In the genomic region with DNA sequence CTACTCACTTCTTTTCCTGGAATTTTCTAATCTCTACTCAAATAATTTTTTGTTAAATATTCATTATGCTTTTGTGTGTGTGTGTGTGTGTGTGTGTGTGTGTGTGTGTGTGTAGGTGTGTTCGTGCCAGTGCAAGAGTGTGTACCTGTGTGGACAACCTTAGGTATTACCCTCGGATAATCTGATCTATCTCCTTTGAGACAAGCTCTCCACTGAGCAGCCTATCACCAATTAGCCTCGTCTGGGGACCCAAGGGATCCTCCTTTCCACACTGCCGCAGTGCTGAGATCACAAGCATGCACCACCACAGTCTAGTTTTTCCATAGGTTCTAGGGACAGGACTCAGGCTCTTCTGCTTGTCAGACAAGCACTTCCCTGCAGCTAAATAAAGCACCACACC, we compare ENCODE assay signal across 16 mouse cellular contexts. TPM values are rescaled to one million over a fixed set of nuclear protein-coding genes. Genes with fewer than 3 reads are reported as not detected.
DNase-seq lines count a peak whose midpoint lies in the region; ATAC-seq lines count a peak whose summit lies in the region.
"Had no signal": no experiment of that assay in that cellular context is flagged by ENCODE, and none has a peak within 500 bp of the region (broad histone marks: within the 10 kb centered on the region; RNA-seq: fewer than 3 reads in every experiment).

No protein-coding gene starts in this region.

- 73% methylated on average over 4 of the region's 4 CpGs for WGBS in intestine, embryonic 15.5 days
- 65% methylated on average over 4 of the region's 4 CpGs for WGBS in intestine, embryonic 16.5 days
- WGBS in neural tube, embryonic 14.5 days = 59% methylated on average over 4 of the region's 4 CpGs
- WGBS in neural tube, embryonic 15.5 days = 55% methylated on average over 4 of the region's 4 CpGs
- 90% methylated on average over 3 of the region's 4 CpGs for WGBS in macrophage (ENCODE audit: missing documents)

- no peak overlapping the region for H3K4me2 ChIP-seq in intestine, embryonic 15.5 days (replicated peaks)
- no peak overlapping the region for H3K4me2 ChIP-seq in intestine, embryonic 16.5 days (ENCODE audit: low read depth, low read length)
- H3K4me2 ChIP-seq in neural tube, embryonic 14.5 days (ENCODE audit: low read depth, low read length) = no peak overlapping the region
- H3K4me2 ChIP-seq in neural tube, embryonic 15.5 days = no peak overlapping the region
- H3K4me2 ChIP-seq: embryonic facial prominence, embryonic 12.5 days; liver, embryonic 15.5 days had no signal

- no peak overlapping the region for H3K27ac ChIP-seq in intestine, embryonic 15.5 days
- H3K27ac ChIP-seq in intestine, embryonic 16.5 days (ENCODE audit: low read length) = no peak overlapping the region
- H3K27ac ChIP-seq in neural tube, embryonic 14.5 days (ENCODE audit: low read depth, low read length) = no peak overlapping the region
- no peak overlapping the region for H3K27ac ChIP-seq in neural tube, embryonic 15.5 days (replicated peaks)
- no peak overlapping the region for H3K27ac ChIP-seq in macrophage
- H3K27ac ChIP-seq: embryonic facial prominence, embryonic 12.5 days; limb, embryonic 10.5 days; liver, embryonic 15.5 days had no signal

- H3K9ac ChIP-seq in intestine, embryonic 15.5 days = no peak overlapping the region
- H3K9ac ChIP-seq in intestine, embryonic 16.5 days (ENCODE audit: low read depth, low read length) = no peak overlapping the region
- H3K9ac ChIP-seq in neural tube, embryonic 14.5 days (replicated peaks; ENCODE audit: low read depth, low read length) = no peak overlapping the region
- no peak overlapping the region for H3K9ac ChIP-seq in neural tube, embryonic 15.5 days (replicated peaks)
- H3K9ac ChIP-seq: embryonic facial prominence, embryonic 12.5 days; liver, embryonic 15.5 days had no signal

- H3K79me2 ChIP-seq in macrophage (ENCODE audit: inconsistent target) = no peaks in the 10 kb centered on the region

- H3K27me3 ChIP-seq in intestine, embryonic 15.5 days (replicated peaks) = no peaks in the 10 kb centered on the region
- no peaks in the 10 kb centered on the region for H3K27me3 ChIP-seq in intestine, embryonic 16.5 days (replicated peaks; ENCODE audit: control insufficient read depth, insufficient read depth, low read length)
- H3K27me3 ChIP-seq in neural tube, embryonic 14.5 days (ENCODE audit: control insufficient read depth, insufficient read depth, low read length) = no peaks in the 10 kb centered on the region
- no peaks in the 10 kb centered on the region for H3K27me3 ChIP-seq in neural tube, embryonic 15.5 days (replicated peaks)
- H3K27me3 ChIP-seq: embryonic facial prominence, embryonic 12.5 days; liver, embryonic 15.5 days had no signal

- H3K9me3 ChIP-seq in intestine, embryonic 15.5 days = no peaks in the 10 kb centered on the region
- no peaks in the 10 kb centered on the region for H3K9me3 ChIP-seq in intestine, embryonic 16.5 days (ENCODE audit: control insufficient read depth, low read length)
- no peaks in the 10 kb centered on the region for H3K9me3 ChIP-seq in neural tube, embryonic 14.5 days (ENCODE audit: control insufficient read depth, low read length)
- no peaks in the 10 kb centered on the region for H3K9me3 ChIP-seq in neural tube, embryonic 15.5 days (replicated peaks)
- H3K9me3 ChIP-seq: embryonic facial prominence, embryonic 12.5 days; limb, embryonic 10.5 days; liver, embryonic 15.5 days had no signal

- 0 out of 2 replicates have a peak, but pooled peaks cover 3% of the 10 kb centered on the region for H3K4me1 ChIP-seq in intestine, embryonic 15.5 days (replicated peaks)
- 0 out of 2 replicates have a peak, but pooled peaks cover 2% of the 10 kb centered on the region for H3K4me1 ChIP-seq in intestine, embryonic 16.5 days (ENCODE audit: control insufficient read depth, insufficient read depth, low read length)
- peaks cover 5% of the 10 kb centered on the region; the same call in 1 of the 2 replicates for H3K4me1 ChIP-seq in neural tube, embryonic 14.5 days (ENCODE audit: control insufficient read depth, insufficient read depth, low read length)
- no peaks in the 10 kb centered on the region for H3K4me1 ChIP-seq in neural tube, embryonic 15.5 days
- H3K4me1 ChIP-seq: liver, embryonic 15.5 days had no signal

- no peak overlapping the region for H3K4me3 ChIP-seq in intestine, embryonic 15.5 days (replicated peaks)
- H3K4me3 ChIP-seq in intestine, embryonic 16.5 days (ENCODE audit: low read length) = no peak overlapping the region
- H3K4me3 ChIP-seq in neural tube, embryonic 14.5 days (ENCODE audit: low read depth, low read length) = no peak overlapping the region
- no peak overlapping the region for H3K4me3 ChIP-seq in neural tube, embryonic 15.5 days (replicated peaks)
- H3K4me3 ChIP-seq in macrophage (ENCODE audit: inconsistent target) = peak overlapping the region; percentile 27; the same call in 1 of the 2 replicates
- H3K4me3 ChIP-seq: embryonic facial prominence, embryonic 12.5 days; limb, embryonic 10.5 days; liver, embryonic 15.5 days had no signal

- DNase-seq in adrenal gland, postnatal 14 days = no peak
- DNase-seq in frontal cortex, postnatal 10 days (ENCODE audit: low spot score in 2 of 2) = no peak
- DNase-seq: adrenal gland, adult 8-10 months; cerebellum, postnatal 14 days; heart, postnatal 36 days had no signal

- no peaks in the 10 kb centered on the region for H3K36me3 ChIP-seq in intestine, embryonic 15.5 days
- no peaks in the 10 kb centered on the region for H3K36me3 ChIP-seq in intestine, embryonic 16.5 days (ENCODE audit: control insufficient read depth, insufficient read depth, low read length)
- H3K36me3 ChIP-seq in neural tube, embryonic 14.5 days (ENCODE audit: control insufficient read depth, insufficient read depth, low read length) = no peaks in the 10 kb centered on the region
- H3K36me3 ChIP-seq in neural tube, embryonic 15.5 days = no peaks in the 10 kb centered on the region
- no peaks in the 10 kb centered on the region for H3K36me3 ChIP-seq in macrophage (ENCODE audit: inconsistent target)
- H3K36me3 ChIP-seq: embryonic facial prominence, embryonic 12.5 days; limb, embryonic 10.5 days; liver, embryonic 15.5 days had no signal

- ATAC-seq in intestine, embryonic 15.5 days = peak; percentile 53
- ATAC-seq in intestine, embryonic 16.5 days = no peak; the same call in 1 of the 2 replicates
- ATAC-seq in neural tube, embryonic 14.5 days (ENCODE audit: low read depth) = peak; percentile 28; the same call in 1 of the 2 replicates
- no peak; the same call in 1 of the 2 replicates for ATAC-seq in neural tube, embryonic 15.5 days (ENCODE audit: low FRiP score)

RNA-seq across cellular contexts. Expression of a gene that starts 37.0 kb away (rescaled TPM):
- polyA plus RNA-seq in intestine, embryonic 15.5 days (2015; fragmentation: Nextera tagmentation; extraction: Ambion mirVana) = not detected in 2 replicates
- polyA plus RNA-seq in intestine, embryonic 16.5 days (2015; fragmentation: Nextera tagmentation; extraction: Ambion mirVana) = not detected in 2 replicates
- polyA plus RNA-seq in neural tube, embryonic 14.5 days (2014; fragmentation: Nextera tagmentation; extraction: Ambion mirVana) = not detected in 2 replicates
- not detected in 2 replicates for polyA plus RNA-seq in neural tube, embryonic 15.5 days (2015; fragmentation: Nextera tagmentation; extraction: Ambion mirVana)
- total RNA-seq in macrophage (2018; cell fraction: chromatin; rRNA removed) = not detected
- not detected for total RNA-seq in macrophage (2018; cell fraction: cytosol; rRNA removed)
- total RNA-seq in macrophage (2018; cell fraction: nucleus; rRNA removed) = not detected
- not detected in 3 replicates for polyA plus RNA-seq in macrophage (2018)
- total RNA-seq in adrenal gland, postnatal 14 days (2021) = not detected in 2 replicates
- total RNA-seq: adrenal gland, adult 8-10 months; granulocyte monocyte progenitor cell, adult 5-6 weeks; heart, postnatal 36 days; layer of hippocampus, postnatal 25 days had no signal
- polyA plus RNA-seq: embryonic facial prominence, embryonic 12.5 days; kidney, embryonic 14.5 days; limb, embryonic 10.5 days; liver, embryonic 15.5 days had no signal

RNA-seq across cellular contexts. Expression of a gene that starts 58.4 kb away (rescaled TPM):
- 185 and 204 TPM in 2 replicates for polyA plus RNA-seq in intestine, embryonic 15.5 days (2015; fragmentation: Nextera tagmentation; extraction: Ambion mirVana)
- 153 and 180 TPM in 2 replicates for polyA plus RNA-seq in intestine, embryonic 16.5 days (2015; fragmentation: Nextera tagmentation; extraction: Ambion mirVana)
- 425 and 430 TPM in 2 replicates for polyA plus RNA-seq in neural tube, embryonic 14.5 days (2014; fragmentation: Nextera tagmentation; extraction: Ambion mirVana)
- 346 and 378 TPM in 2 replicates for polyA plus RNA-seq in neural tube, embryonic 15.5 days (2015; fragmentation: Nextera tagmentation; extraction: Ambion mirVana)
- total RNA-seq in macrophage (2018; cell fraction: chromatin; rRNA removed) = 10 to 100 TPM in 18 of 26 experiments, 1 to 10 TPM in 8; 4.3 to 89.4 (median 13.7) TPM
- total RNA-seq in macrophage (2018; cell fraction: cytosol; rRNA removed) = 10 to 100 TPM in 7 of 26 experiments, 1 to 10 TPM in 19; 2.6 to 12.9 (median 8.1) TPM
- 10 to 100 TPM in 10 of 26 experiments, 1 to 10 TPM in 16; 2.6 to 88.1 (median 8.6) TPM for total RNA-seq in macrophage (2018; cell fraction: nucleus; rRNA removed)
- polyA plus RNA-seq in macrophage (2018) = 8.0 to 29.1 TPM (median 14.2 TPM) in 3 replicates
- 33.4 and 43.9 TPM in 2 replicates for total RNA-seq in adrenal gland, postnatal 14 days (2021)

RNA-seq across cellular contexts. Expression of a gene that starts 59.3 kb away (rescaled TPM):
- polyA plus RNA-seq in intestine, embryonic 15.5 days (2015; fragmentation: Nextera tagmentation; extraction: Ambion mirVana) = 35.9 and 37.6 TPM in 2 replicates
- polyA plus RNA-seq in intestine, embryonic 16.5 days (2015; fragmentation: Nextera tagmentation; extraction: Ambion mirVana) = 36.6 and 37.0 TPM in 2 replicates
- 84.6 and 87.6 TPM in 2 replicates for polyA plus RNA-seq in neural tube, embryonic 14.5 days (2014; fragmentation: Nextera tagmentation; extraction: Ambion mirVana)
- 73.9 and 80.3 TPM in 2 replicates for polyA plus RNA-seq in neural tube, embryonic 15.5 days (2015; fragmentation: Nextera tagmentation; extraction: Ambion mirVana)
- total RNA-seq in macrophage (2018; cell fraction: chromatin; rRNA removed) = 10 to 100 TPM in 19 of 26 experiments, 1 to 10 TPM in 7; 2.6 to 39.6 (median 20.7) TPM
- 10 to 100 TPM in 19 of 26 experiments, 1 to 10 TPM in 7; 4.0 to 16.6 (median 13.3) TPM for total RNA-seq in macrophage (2018; cell fraction: cytosol; rRNA removed)
- total RNA-seq in macrophage (2018; cell fraction: nucleus; rRNA removed) = 10 to 100 TPM in 15 of 26 experiments, 1 to 10 TPM in 11; 3.3 to 35.6 (median 11.2) TPM
- polyA plus RNA-seq in macrophage (2018) = 10.6 to 18.2 TPM (median 16.7 TPM) in 3 replicates
- total RNA-seq in adrenal gland, postnatal 14 days (2021) = 28.4 and 32.3 TPM in 2 replicates

Comparison
In these comparisons a context has a peak if more than half of its experiments do, and no peak if none do; other contexts are left out.
1. ATAC-seq: peak in intestine, embryonic 15.5 days (single experiment) and neural tube, embryonic 14.5 days (single experiment); none in intestine, embryonic 16.5 days (single experiment) and neural tube, embryonic 15.5 days (single experiment).